Mouse (Mus musculus) myocyte (in vitro differentiated cells): ENCODE measurements at regions not wholly inside any gene's neighbourhood (a gene's known extent, or its start where the extent isn't known, plus 50 kb on each side); places are given as distances from the start of the nearest gene placed in this dataset.

Source experiments
- H3K27me3 ChIP-seq: one replicate; pipeline ENCODE4 v1.6.1; 2011; ENCODE audit not compliant: control insufficient read depth, insufficient read depth, insufficient read length
- H3K36me3 ChIP-seq: one replicate; pipeline ENCODE4 v1.6.1; 2011; ENCODE audit not compliant: control insufficient read depth, insufficient read depth
- H3K4me2 ChIP-seq: one replicate; pipeline ENCODE4 v1.6.1; 2011; ENCODE audit warnings: low read depth, control low read depth
- H3K4me3 ChIP-seq: one replicate; pipeline ENCODE4 v1.5.1; 2011; ENCODE audit warnings: mild to moderate bottlenecking, control low read depth, moderate library complexity
- H3K79me2 ChIP-seq: one replicate; pipeline ENCODE4 v1.6.1; 2011; ENCODE audit not compliant: control insufficient read depth, insufficient read depth
- H3ac ChIP-seq: one replicate; pipeline ENCODE4 v1.6.1; 2011; ENCODE audit not compliant: control insufficient read depth, insufficient read length
- CEBPB ChIP-seq: IDR thresholded peaks from 2 replicates; pipeline ENCODE4 v1.6.1; 2011; ENCODE audit warnings: mild to moderate bottlenecking, moderate library complexity; ENCODE audit not compliant: poor library complexity, insufficient read depth, severe bottlenecking
- E2F4 ChIP-seq: IDR thresholded peaks from one replicate; pipeline ENCODE4 v1.6.1; 2011; ENCODE audit warnings: mild to moderate bottlenecking, control low read depth, moderate library complexity; ENCODE audit not compliant: insufficient read depth
- MAX ChIP-seq: IDR thresholded peaks from one replicate; pipeline ENCODE4 v1.6.1; 2011; ENCODE audit warnings: low read depth, mild to moderate bottlenecking, control low read depth
- MYOD1 ChIP-seq, 3 experiments: IDR thresholded peaks; one replicate each; pipeline ENCODE4 v1.6.1; 2011; ENCODE audit warnings: control low read depth in 2 of 3, low read depth in 2 of 3, mild to moderate bottlenecking in 2 of 3, moderate library complexity in 1 of 3; ENCODE audit not compliant: insufficient read length in 2 of 3, control insufficient read depth in 1 of 3
- MYOG ChIP-seq, 3 experiments: IDR thresholded peaks; one replicate each; pipeline ENCODE4 v1.6.1; 2011; ENCODE audit warnings: control low read depth in 2 of 3, low read depth in 2 of 3, mild to moderate bottlenecking in 2 of 3; ENCODE audit not compliant: insufficient read length in 2 of 3, control insufficient read depth in 1 of 3, insufficient read depth in 1 of 3
- POLR2A ChIP-seq: IDR thresholded peaks from one replicate; pipeline ENCODE4 v1.6.1; 2011; ENCODE audit warnings: low read depth, mild to moderate bottlenecking, control low read depth, moderate library complexity; ENCODE audit not compliant: insufficient read length
- POLR2AphosphoS2 ChIP-seq: IDR thresholded peaks from one replicate; pipeline ENCODE4 v1.6.1; 2011; ENCODE audit warnings: low read depth, control low read depth; ENCODE audit not compliant: insufficient read length
- REST ChIP-seq: IDR thresholded peaks from one replicate; pipeline ENCODE4 v1.6.1; 2011; ENCODE audit warnings: mild to moderate bottlenecking, control low read depth, moderate library complexity; ENCODE audit not compliant: insufficient read depth, insufficient read length
- SRF ChIP-seq: IDR thresholded peaks from one replicate; pipeline ENCODE4 v1.6.1; 2011; ENCODE audit warnings: low read depth; ENCODE audit not compliant: control insufficient read depth, insufficient read length
- TCF12 ChIP-seq: IDR thresholded peaks from one replicate; pipeline ENCODE4 v1.6.1; 2011; ENCODE audit warnings: mild to moderate bottlenecking, control low read depth; ENCODE audit not compliant: poor library complexity, insufficient read depth, severe bottlenecking
- TCF3 ChIP-seq: IDR thresholded peaks from one replicate; pipeline ENCODE4 v1.6.1; 2011; ENCODE audit warnings: low read depth, control low read depth; ENCODE audit not compliant: insufficient read length
- USF1 ChIP-seq: IDR thresholded peaks from one replicate; pipeline ENCODE4 v1.6.1; 2011; ENCODE audit warnings: low read depth, mild to moderate bottlenecking, control low read depth, moderate library complexity

- no peak overlapping the region for H3K4me3 ChIP-seq
These were observed 144.0 kb downstream of the Fam43a start for GRCm38 (mm10) chr16:30743566-30743965.

GRCm38 (mm10) chr16:30744237-30744636 is 144.7 kb downstream of the Fam43a start:
- Histone ChIP-seq H3K36me3 (no peaks in the 10 kb centered on the region), H3K79me2 (no peaks in the 10 kb centered on the region), H3K4me3 (no peak overlapping the region), H3K4me2 (no peak overlapping the region), H3K27me3 (peaks cover 13% of the 10 kb centered on the region), H3ac (no peak overlapping the region)
- TF ChIP-seq E2F4: no peak
- no peak for TF ChIP-seq REST
- peak in 1 of 3 experiments; percentile 43 for TF ChIP-seq MYOD1 (IDR thresholded peaks at IDR 0.05; ENCODE audit: control insufficient read depth in 1 of 3, insufficient read length in 2 of 3, low read depth in 2 of 3)

More at GRCm38 (mm10) chr16:30743566-30743965, 144.0 kb downstream of the Fam43a start:
- no peak overlapping the region for H3ac ChIP-seq
- H3K36me3 ChIP-seq: no peaks in the 10 kb centered on the region
- TF ChIP-seq MYOG (IDR thresholded peaks at IDR 0.05; ENCODE audit: control insufficient read depth in 1 of 3, insufficient read depth in 1 of 3, insufficient read length in 2 of 3, low read depth in 2 of 3) (no peak), SRF (no peak), USF1 (no peak), POLR2A (no peak), TCF12 (no peak), REST (no peak), MYOD1 (IDR thresholded peaks at IDR 0.05; ENCODE audit: control insufficient read depth in 1 of 3, insufficient read length in 2 of 3, low read depth in 2 of 3) (no peak), POLR2AphosphoS2 (no peak), E2F4 (no peak), CEBPB (no peak), TCF3 (no peak), MAX (no peak)
- H3K4me2 ChIP-seq: no peak overlapping the region
- H3K27me3 ChIP-seq: peaks cover 13% of the 10 kb centered on the region
- no peaks in the 10 kb centered on the region for H3K79me2 ChIP-seq

- H3K4me2 ChIP-seq: no peak overlapping the region
- H3ac ChIP-seq: no peak overlapping the region
- H3K79me2 ChIP-seq: no peaks in the 10 kb centered on the region
- H3K36me3 ChIP-seq: no peaks in the 10 kb centered on the region
- no peak overlapping the region for H3K4me3 ChIP-seq
- peaks cover 13% of the 10 kb centered on the region for H3K27me3 ChIP-seq
- no peak for TF ChIP-seq MYOG (IDR thresholded peaks at IDR 0.05; ENCODE audit: control insufficient read depth in 1 of 3, insufficient read depth in 1 of 3, insufficient read length in 2 of 3, low read depth in 2 of 3)
- no peak for TF ChIP-seq TCF3
- no peak for TF ChIP-seq SRF
- TF ChIP-seq POLR2AphosphoS2: no peak
- TF ChIP-seq POLR2A: no peak
- no peak for TF ChIP-seq E2F4
- no peak for TF ChIP-seq REST
- TF ChIP-seq CEBPB: no peak
- no peak for TF ChIP-seq MYOD1 (IDR thresholded peaks at IDR 0.05; ENCODE audit: control insufficient read depth in 1 of 3, insufficient read length in 2 of 3, low read depth in 2 of 3)
- TF ChIP-seq TCF12: no peak
These were observed 146.2 kb downstream of the Fam43a start for GRCm38 (mm10) chr16:30745598-30746181.

- H3K79me2 ChIP-seq: no peaks in the 10 kb centered on the region
- H3K4me2 ChIP-seq: no peak overlapping the region
- no peaks in the 10 kb centered on the region for H3K36me3 ChIP-seq
- no peak overlapping the region for H3K4me3 ChIP-seq
- no peak overlapping the region for H3ac ChIP-seq
- TF ChIP-seq SRF (no peak), MYOG (IDR thresholded peaks at IDR 0.05; ENCODE audit: control insufficient read depth in 1 of 3, insufficient read depth in 1 of 3, insufficient read length in 2 of 3, low read depth in 2 of 3) (no peak), E2F4 (no peak), POLR2A (no peak), MYOD1 (IDR thresholded peaks at IDR 0.05; ENCODE audit: control insufficient read depth in 1 of 3, insufficient read length in 2 of 3, low read depth in 2 of 3) (no peak), TCF12 (no peak), CEBPB (no peak), USF1 (no peak), TCF3 (no peak)
- H3K27me3 ChIP-seq: peaks cover 13% of the 10 kb centered on the region
These were observed 146.7 kb downstream of the Fam43a start for GRCm38 (mm10) chr16:30746211-30746610.

GRCm38 (mm10) chr16:30749841-30750240 is 150.3 kb downstream of the Fam43a start:
- H3ac ChIP-seq: no peak overlapping the region
- TF ChIP-seq E2F4 (no peak), MAX (no peak), TCF12 (no peak), POLR2AphosphoS2 (no peak), SRF (no peak), MYOG (IDR thresholded peaks at IDR 0.05; ENCODE audit: control insufficient read depth in 1 of 3, insufficient read depth in 1 of 3, insufficient read length in 2 of 3, low read depth in 2 of 3) (no peak), CEBPB (no peak), REST (no peak), TCF3 (no peak), USF1 (no peak), POLR2A (no peak), MYOD1 (IDR thresholded peaks at IDR 0.05; ENCODE audit: control insufficient read depth in 1 of 3, insufficient read length in 2 of 3, low read depth in 2 of 3) (no peak)

More at GRCm38 (mm10) chr16:30749841-30750240, 150.3 kb downstream of the Fam43a start:
- Histone ChIP-seq H3K4me3 (no peak overlapping the region), H3K36me3 (no peaks in the 10 kb centered on the region), H3K27me3 (peaks cover 19% of the 10 kb centered on the region), H3K4me2 (no peak overlapping the region), H3K79me2 (no peaks in the 10 kb centered on the region)
